Mouse (Mus musculus) stomach, embryonic 14.5 days (tissue): ENCODE data around the gene Ssrp1. TPM values are rescaled to one million over a fixed set of nuclear protein-coding genes. Genes with fewer than 3 reads are reported as not detected.

Source experiments
- ATAC-seq: fragments of 200-750 bp; cut with Nextera tagmentation; 2 replicates; pipeline ENCODE4 v1.8.0; 2017; ENCODE audit warnings: low read depth, moderate TSS enrichment; ENCODE audit not compliant: insufficient number of reproducible peaks, insufficient read depth, low FRiP score
- H3K27ac ChIP-seq: fragments of 300-500 bp; sonication (generic); 2 replicates; pipeline ENCODE4 v1.5.1; 2014; ENCODE audit warnings: mild to moderate bottlenecking, low read length, moderate library complexity, mixed read lengths
- H3K27me3 ChIP-seq: fragments of 300-500 bp; sonication (generic); 2 replicates; pipeline ENCODE4 v1.6.1; 2014; ENCODE audit warnings: low read length, control low read depth, mixed read lengths; ENCODE audit not compliant: control insufficient read depth, insufficient read depth
- H3K36me3 ChIP-seq: fragments of 300-500 bp; sonication (generic); 2 replicates; pipeline ENCODE4 v1.6.1; 2014; ENCODE audit warnings: mild to moderate bottlenecking, control low read depth, low read length, moderate library complexity, mixed read lengths; ENCODE audit not compliant: control insufficient read depth, insufficient read depth
- H3K4me1 ChIP-seq: fragments of 300-500 bp; sonication (generic); 2 replicates; pipeline ENCODE4 v1.6.1; 2014; ENCODE audit warnings: low read length, control low read depth, mixed read lengths; ENCODE audit not compliant: control insufficient read depth, insufficient read depth
- H3K4me2 ChIP-seq: fragments of 300-500 bp; sonication (generic); replicated peaks from 2 replicates; pipeline ENCODE4 v1.6.1; 2014; ENCODE audit warnings: low read depth, low read length, control low read depth
- H3K4me3 ChIP-seq: fragments of 300-500 bp; sonication (generic); 2 replicates; pipeline ENCODE4 v1.5.1; 2014; ENCODE audit warnings: low read depth, low read length, control low read depth
- H3K9ac ChIP-seq: fragments of 300-500 bp; sonication (generic); replicated peaks from 2 replicates; pipeline ENCODE4 v1.6.1; 2014; ENCODE audit warnings: low read depth, mild to moderate bottlenecking, control low read depth, low read length, moderate library complexity, mixed read lengths
- H3K9me3 ChIP-seq: fragments of 300-500 bp; sonication (generic); 2 replicates; pipeline ENCODE4 v1.6.1; 2016; ENCODE audit warnings: low read depth, low read length, control low read depth; ENCODE audit not compliant: control insufficient read depth
- WGBS: fragments of 180-500 bp; shearing (Covaris S2); extraction: QIAGEN DNeasy Blood & Tissue Kit; methylation state at CpG from one replicate; pipeline ENCODE4 v1.1.7; 2014; 5-methylcytosine and 5-hydroxymethylcytosine counted together
- polyA plus RNA-seq: library from polyadenylated mRNA; unstranded; fragments of >200 nt; fragmentation: Nextera tagmentation; extraction: Ambion mirVana; gene quantifications from 2 replicates; pipeline ENCODE4 v1.2.1, GENCODE M21; 2014

Gene Ssrp1
- polyA plus RNA-seq: 277 and 280 TPM in 2 replicates

GRCm38 (mm10) chr2:85037047-85038026 lies at the start of gene Ssrp1, which contains the start of gene P2rx3:
Gene Ssrp1, plus strand, starts transcription at chr2:85037234.
Gene P2rx3, minus strand, starts transcription at chr2:85037462.
- no peaks in the 10 kb centered on the region for H3K9me3 ChIP-seq
- H3K36me3 ChIP-seq: peaks cover 31% of the 10 kb centered on the region
- no peaks in the 10 kb centered on the region for H3K27me3 ChIP-seq
- ATAC-seq: peak; percentile 95
- H3K4me1 ChIP-seq: 0 out of 2 replicates have a peak, but pooled peaks cover 6% of the 10 kb centered on the region
- peak within 1 kb of the TSS; percentile 52; the same call in 1 of the 2 replicates for H3K27ac ChIP-seq
- peak within 1 kb of the TSS; percentile 93 for H3K9ac ChIP-seq
- H3K4me2 ChIP-seq: peak within 1 kb of the TSS; percentile 86
- H3K4me3 ChIP-seq: peak within 1 kb of the TSS; percentile 82
- under 1% methylated on average over 65 of the region's 66 CpGs for WGBS

GRCm38 (mm10) chr2:84987930-84988329 lies 49.1 kb upstream of the Ssrp1 start, which contains the start of gene Prg3:
Gene Prg3, plus strand, starts transcription at chr2:84988215.
- Histone ChIP-seq H3K4me2 (no peak within 1 kb of the TSS), H3K4me1 (no peaks in the 10 kb centered on the region), H3K36me3 (no peaks in the 10 kb centered on the region), H3K27ac (no peak within 1 kb of the TSS), H3K27me3 (no peaks in the 10 kb centered on the region), H3K4me3 (no peak within 1 kb of the TSS), H3K9ac (no peak within 1 kb of the TSS), H3K9me3 (no peaks in the 10 kb centered on the region)
- ATAC-seq: no peak
- 78% methylated on average over 1 of the region's 1 CpGs for WGBS

- no peaks in the 10 kb centered on the region for H3K4me1 ChIP-seq
- H3K27me3 ChIP-seq: no peaks in the 10 kb centered on the region
- no peak overlapping the region for H3K4me2 ChIP-seq
- ATAC-seq: no peak
- H3K36me3 ChIP-seq: no peaks in the 10 kb centered on the region
- no peak overlapping the region for H3K27ac ChIP-seq
- no peak overlapping the region for H3K4me3 ChIP-seq
- 83% methylated on average over 2 of the region's 2 CpGs for WGBS
- H3K9ac ChIP-seq: no peak overlapping the region
- no peaks in the 10 kb centered on the region for H3K9me3 ChIP-seq
Measured at GRCm38 (mm10) chr2:84996376-84996775, 40.7 kb upstream of the Ssrp1 start.

- no peaks in the 10 kb centered on the region for H3K36me3 ChIP-seq
- WGBS: 78% methylated on average over 3 of the region's 3 CpGs
- H3K9ac ChIP-seq: no peak overlapping the region
- H3K27me3 ChIP-seq: no peaks in the 10 kb centered on the region
- no peaks in the 10 kb centered on the region for H3K4me1 ChIP-seq
- ATAC-seq: no peak
- no peak overlapping the region for H3K4me2 ChIP-seq
- no peak overlapping the region for H3K27ac ChIP-seq
- H3K9me3 ChIP-seq: no peaks in the 10 kb centered on the region
- no peak overlapping the region for H3K4me3 ChIP-seq
Measured at GRCm38 (mm10) chr2:84999486-85000181, 37.4 kb upstream of the Ssrp1 start.

GRCm38 (mm10) chr2:85001497-85001896 lies 35.5 kb upstream of the Ssrp1 start:
- Histone ChIP-seq H3K4me3 (no peak overlapping the region), H3K4me1 (no peaks in the 10 kb centered on the region), H3K27me3 (no peaks in the 10 kb centered on the region), H3K4me2 (no peak overlapping the region), H3K9me3 (no peaks in the 10 kb centered on the region), H3K27ac (no peak overlapping the region), H3K9ac (no peak overlapping the region), H3K36me3 (no peaks in the 10 kb centered on the region)
- 76% methylated on average over 13 of the region's 13 CpGs for WGBS
- ATAC-seq: no peak

- Histone ChIP-seq H3K36me3 (no peaks in the 10 kb centered on the region), H3K4me3 (no peak overlapping the region), H3K9ac (no peak overlapping the region), H3K4me2 (no peak overlapping the region), H3K27me3 (no peaks in the 10 kb centered on the region), H3K27ac (no peak overlapping the region), H3K9me3 (no peaks in the 10 kb centered on the region), H3K4me1 (no peaks in the 10 kb centered on the region)
- no peak for ATAC-seq
- 48% methylated on average over 8 of the region's 8 CpGs for WGBS
Measured at GRCm38 (mm10) chr2:85002575-85002974, 34.5 kb upstream of the Ssrp1 start.

- H3K4me3 ChIP-seq: no peak overlapping the region
- no peak overlapping the region for H3K27ac ChIP-seq
- H3K27me3 ChIP-seq: no peaks in the 10 kb centered on the region
- no peak overlapping the region for H3K4me2 ChIP-seq
- H3K9me3 ChIP-seq: no peaks in the 10 kb centered on the region
- H3K9ac ChIP-seq: no peak overlapping the region
- H3K4me1 ChIP-seq: no peaks in the 10 kb centered on the region
- 82% methylated on average over 4 of the region's 4 CpGs for WGBS
- no peak for ATAC-seq
- H3K36me3 ChIP-seq: no peaks in the 10 kb centered on the region
Measured at GRCm38 (mm10) chr2:85004341-85004740, 32.7 kb upstream of the Ssrp1 start.

GRCm38 (mm10) chr2:85006600-85006999 lies 30.4 kb upstream of the Ssrp1 start:
- H3K9me3 ChIP-seq: no peaks in the 10 kb centered on the region
- H3K4me1 ChIP-seq: 0 out of 2 replicates have a peak, but pooled peaks cover 3% of the 10 kb centered on the region
- no peaks in the 10 kb centered on the region for H3K36me3 ChIP-seq
- WGBS: 82% methylated on average over 7 of the region's 7 CpGs
- no peak overlapping the region for H3K4me3 ChIP-seq
- no peak for ATAC-seq
- H3K4me2 ChIP-seq: no peak overlapping the region
- H3K9ac ChIP-seq: no peak overlapping the region
- no peak overlapping the region for H3K27ac ChIP-seq
- no peaks in the 10 kb centered on the region for H3K27me3 ChIP-seq
